Mouse (Mus musculus) small intestine, adult 10 weeks (tissue): ENCODE data around the gene Nynrin. TPM values are rescaled to one million over a fixed set of nuclear protein-coding genes. Genes with fewer than 3 reads are reported as not detected.

Experiments
- polyA plus RNA-seq: library from polyadenylated mRNA; stranded (reverse); fragments of 350-450 nt; fragmentation: Illumina TruSeq; extraction: RNeasy Lipid Tissue Mini Kit (QIAGEN cat#74804); gene quantifications from one replicate; pipeline ENCODE4 v1.2.3, GENCODE M21; 2014; ENCODE audit warnings: low replicate concordance

Nynrin gene
- polyA plus RNA-seq = 0.15 TPM

GRCm38 (mm10) chr14:55853621-55854285, at the start of gene Nynrin:
Gene Nynrin (plus strand): TSS chr14:55854010.

GRCm38 (mm10) chr14:55822991-55823762, 30.6 kb upstream of the Nynrin start, which contains the start of gene Nfatc4:
Gene Nfatc4 (plus strand): TSS chr14:55823144.

GRCm38 (mm10) chr14:55884166-55884565, 30.4 kb downstream of the Nynrin start, which contains the start of gene Cbln3:
Gene Cbln3 (minus strand): TSS chr14:55884392.

GRCm38 (mm10) chr14:55884713-55885113, 30.9 kb downstream of the Nynrin start, which contains the start of gene Khnyn:
Gene Khnyn (plus strand): TSS chr14:55884947.

GRCm38 (mm10) chr14:55899701-55900413, 46.0 kb downstream of the Nynrin start, which contains the start of gene Sdr39u1:
Gene Sdr39u1 (minus strand): TSS chr14:55900293.

Other genes starting within 250 kb of the Nynrin start
- gene Rec8, start 236.0 kb upstream of the Nynrin start, polyA plus RNA-seq = 2.0 TPM
- gene Ipo4, start 218.1 kb upstream of the Nynrin start, polyA plus RNA-seq = 1.1 TPM
- 0.89 TPM for gene Gm49378, start 216.1 kb upstream of the Nynrin start, polyA plus RNA-seq
- gene Tm9sf1, start 210.2 kb upstream of the Nynrin start, polyA plus RNA-seq = 46.5 TPM
- not detected for gene Tssk4, start 203.8 kb upstream of the Nynrin start, polyA plus RNA-seq
- gene Mdp1, start 193.5 kb upstream of the Nynrin start, polyA plus RNA-seq = 29.1 TPM
- 19.7 TPM for gene Gmpr2, start 182.1 kb upstream of the Nynrin start, polyA plus RNA-seq
- 16.8 TPM for gene Nedd8, start 181.9 kb upstream of the Nynrin start, polyA plus RNA-seq
- gene Tinf2, start 172.2 kb upstream of the Nynrin start, polyA plus RNA-seq = 15.6 TPM
- gene Tgm1, start 140.1 kb upstream of the Nynrin start, polyA plus RNA-seq = not detected
- gene Rabggta, start 131.7 kb upstream of the Nynrin start, polyA plus RNA-seq = 0.33 TPM
- 110 TPM for gene Dhrs1, start 108.3 kb upstream of the Nynrin start, polyA plus RNA-seq
- 4.2 TPM for gene Nop9, start 108.3 kb upstream of the Nynrin start, polyA plus RNA-seq
- 9.8 TPM for gene Cideb, start 95.6 kb upstream of the Nynrin start, polyA plus RNA-seq
- gene Ltb4r2, start 92.6 kb upstream of the Nynrin start, polyA plus RNA-seq = 3.6 TPM
- gene Ltb4r1, start 88.0 kb upstream of the Nynrin start, polyA plus RNA-seq = not detected
- gene Adcy4, start 69.9 kb upstream of the Nynrin start, polyA plus RNA-seq = 0.15 TPM
- 1.9 TPM for gene Ripk3, start 65.1 kb upstream of the Nynrin start, polyA plus RNA-seq
- 0.52 TPM for gene Nfatc4, start 30.9 kb upstream of the Nynrin start, polyA plus RNA-seq
- 0.15 TPM for gene Cbln3, start 30.4 kb downstream of the Nynrin start, polyA plus RNA-seq
- 37.8 TPM for gene Khnyn, start 30.9 kb downstream of the Nynrin start, polyA plus RNA-seq
- 7.4 TPM for gene Sdr39u1, start 46.3 kb downstream of the Nynrin start, polyA plus RNA-seq
- not detected for gene Cma1, start 90.7 kb downstream of the Nynrin start, polyA plus RNA-seq
- gene Cma2, start 97.0 kb downstream of the Nynrin start, polyA plus RNA-seq = not detected
- 4.8 TPM for gene Mcpt1, start 164.0 kb downstream of the Nynrin start, polyA plus RNA-seq
- not detected for gene Mcpt9, start 176.5 kb downstream of the Nynrin start, polyA plus RNA-seq
- 2.0 TPM for gene Mcpt2, start 188.0 kb downstream of the Nynrin start, polyA plus RNA-seq
- 0.41 TPM for gene Mcpt4, start 208.3 kb downstream of the Nynrin start, polyA plus RNA-seq
- gene Mcpt8, start 231.3 kb downstream of the Nynrin start, polyA plus RNA-seq = not detected
- not detected for gene Ctsg, start 248.6 kb downstream of the Nynrin start, polyA plus RNA-seq